Mouse (Mus musculus): ENCODE data around the gene Smok3a. TPM values are rescaled to one million over a fixed set of nuclear protein-coding genes. Genes with fewer than 3 reads are reported as not detected.

Gene Smok3a
- not detected in 2 replicates for polyA plus RNA-seq (2012; rRNA removed)

DNA sequence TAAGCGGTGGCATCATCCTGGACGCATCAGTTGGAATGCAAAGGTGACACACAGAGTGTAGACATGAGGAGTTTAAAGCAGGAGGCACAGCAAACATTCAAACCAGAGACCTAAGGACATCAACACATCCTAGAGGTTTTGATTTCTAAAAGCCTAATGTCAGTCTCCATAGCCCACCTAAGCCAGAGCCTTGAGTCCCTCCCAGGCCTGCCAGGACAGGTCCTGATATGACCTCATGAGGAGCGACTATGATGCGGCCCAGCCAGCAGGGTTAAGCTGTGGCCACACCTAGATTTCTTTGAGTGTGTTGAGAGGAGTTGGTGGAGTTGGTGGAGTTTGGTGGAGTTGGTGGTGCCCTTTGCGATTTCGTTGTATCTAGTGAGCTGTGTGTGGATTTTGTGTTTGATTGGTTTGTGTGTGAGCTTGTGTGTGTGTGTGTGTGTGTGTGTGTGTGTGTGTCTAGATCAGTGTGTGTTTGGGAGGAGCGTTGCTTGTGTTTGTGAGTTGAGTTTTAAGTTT lies at the start of gene Smok3a, which contains the start of gene Smok3b:
TSS of gene Smok3a (plus strand) at position 301 of the 519 bp plus-strand sequence.
TSS of gene Smok3b (plus strand) at position 469 of the 519 bp plus-strand sequence.

DNA sequence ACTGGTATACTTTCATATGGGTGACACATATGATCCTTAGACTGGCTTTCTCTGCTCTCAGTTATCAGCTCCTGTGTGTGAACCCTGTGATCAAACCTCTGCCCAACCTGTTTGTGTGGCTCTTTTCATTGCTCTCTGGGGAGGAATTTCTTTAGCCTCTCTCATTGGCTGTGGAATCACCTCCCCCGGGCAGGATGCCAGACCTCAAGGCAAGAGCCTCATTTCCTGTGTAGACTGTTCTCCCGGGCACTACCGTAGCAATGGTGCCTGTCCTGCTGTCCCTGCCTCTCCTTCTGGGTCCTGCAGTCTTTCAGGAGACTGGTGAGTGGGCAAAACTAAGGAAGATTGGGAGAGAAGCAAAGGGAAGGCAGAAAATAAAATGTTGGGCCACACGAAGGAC lies 39.8 kb upstream of the Smok3a start, which contains the start of gene Azgp1:
TSS of gene Azgp1 (plus strand) at position 221 of the 400 bp plus-strand sequence.

DNA sequence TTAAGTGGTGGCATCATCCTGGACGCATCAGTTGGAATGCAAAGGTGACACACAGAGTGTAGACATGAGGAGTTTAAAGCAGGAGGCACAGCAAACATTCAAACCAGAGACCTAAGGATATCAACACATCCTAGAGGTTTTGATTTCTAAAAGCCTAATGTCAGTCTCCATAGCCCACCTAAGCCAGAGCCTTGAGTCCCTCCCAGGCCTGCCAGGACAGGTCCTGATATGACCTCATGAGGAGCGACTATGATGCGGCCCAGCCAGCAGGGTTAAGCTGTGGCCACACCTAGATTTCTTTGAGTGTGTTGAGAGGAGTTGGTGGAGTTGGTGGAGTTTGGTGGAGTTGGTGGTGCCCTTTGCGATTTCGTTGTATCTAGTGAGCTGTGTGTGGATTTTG lies 31.8 kb downstream of the Smok3a start, which contains the start of gene Smok3c:
TSS of gene Smok3c (plus strand) at position 301 of the 400 bp plus-strand sequence.

Other genes with a start within 250 kb of the Smok3a start
- 55.5 and 66.0 TPM in 2 replicates for gene Ppp1r35, start 242.4 kb upstream of the Smok3a start, polyA plus RNA-seq (2012; rRNA removed)
- 36.2 and 40.2 TPM in 2 replicates for gene Mepce, start 233.6 kb upstream of the Smok3a start, polyA plus RNA-seq (2012; rRNA removed)
- gene Zcwpw1, start 233.5 kb upstream of the Smok3a start, polyA plus RNA-seq (2012; rRNA removed), result 11.3 and 14.0 TPM in 2 replicates
- gene Pilra, start 185.0 kb upstream of the Smok3a start, polyA plus RNA-seq (2012; rRNA removed), result 0.38 TPM in 2 replicates
- gene Pilrb1, start 163.2 kb upstream of the Smok3a start, polyA plus RNA-seq (2012; rRNA removed), result 0.09 and 0.10 TPM in 2 replicates
- gene Pilrb2, start 149.4 kb upstream of the Smok3a start, polyA plus RNA-seq (2012; rRNA removed), result 0.04 and 0.11 TPM in 2 replicates
- 0.05 TPM in 1 of 2 replicates, not detected in the other for gene Cyp3a13, start 99.6 kb upstream of the Smok3a start, polyA plus RNA-seq (2012; rRNA removed)
- gene Gjc3, start 58.2 kb upstream of the Smok3a start, polyA plus RNA-seq (2012; rRNA removed), result 0.38 and 0.71 TPM in 2 replicates
- gene Azgp1, start 39.7 kb upstream of the Smok3a start, polyA plus RNA-seq (2012; rRNA removed), result not detected in 2 replicates
- gene Smok3b, start 168 bp downstream of the Smok3a start, polyA plus RNA-seq (2012; rRNA removed), result not detected in 2 replicates
- gene Smok3c, start 31.9 kb downstream of the Smok3a start, polyA plus RNA-seq (2012; rRNA removed), result not detected in 2 replicates
- 16.6 and 18.9 TPM in 2 replicates for gene Zkscan1, start 63.8 kb downstream of the Smok3a start, polyA plus RNA-seq (2012; rRNA removed)
- 66.8 and 74.4 TPM in 2 replicates for gene Zscan21, start 95.6 kb downstream of the Smok3a start, polyA plus RNA-seq (2012; rRNA removed)
- 10.6 and 11.5 TPM in 2 replicates for gene Zfp113, start 134.5 kb downstream of the Smok3a start, polyA plus RNA-seq (2012; rRNA removed)
- 134 and 138 TPM in 2 replicates for gene Cops6, start 139.8 kb downstream of the Smok3a start, polyA plus RNA-seq (2012; rRNA removed)
- gene Ap4m1, start 150.7 kb downstream of the Smok3a start, polyA plus RNA-seq (2012; rRNA removed), result 67.2 TPM in 2 replicates
- 156 and 192 TPM in 2 replicates for gene Mcm7, start 151.2 kb downstream of the Smok3a start, polyA plus RNA-seq (2012; rRNA removed)
- 88.3 and 101 TPM in 2 replicates for gene Taf6, start 166.2 kb downstream of the Smok3a start, polyA plus RNA-seq (2012; rRNA removed)
- gene Cnpy4, start 166.2 kb downstream of the Smok3a start, polyA plus RNA-seq (2012; rRNA removed), result 32.2 and 35.5 TPM in 2 replicates
- 8.7 and 9.9 TPM in 2 replicates for gene Mblac1, start 173.1 kb downstream of the Smok3a start, polyA plus RNA-seq (2012; rRNA removed)
- 0.04 and 0.05 TPM in 2 replicates for gene Nxpe5, start 204.6 kb downstream of the Smok3a start, polyA plus RNA-seq (2012; rRNA removed)
- gene Lamtor4, start 234.2 kb downstream of the Smok3a start, polyA plus RNA-seq (2012; rRNA removed), result 136 and 141 TPM in 2 replicates
- 137 and 147 TPM in 2 replicates for gene BC037034, start 242.8 kb downstream of the Smok3a start, polyA plus RNA-seq (2012; rRNA removed)